Mouse (Mus musculus): ENCODE measurements at regions not wholly inside any gene's neighbourhood (a gene's known extent, or its start where the extent isn't known, plus 50 kb on each side); places are given as distances from the start of the nearest gene placed in this dataset.

GRCm38 (mm10) chr15:11455366-11455785, 55.9 kb upstream of the Tars start:
- peak overlapping the region; percentile 5; the same call in 1 of the 2 replicates for H3K4me2 ChIP-seq (replicated peaks; ENCODE audit: low read depth)
- no peaks in the 10 kb centered on the region for H3K27me3 ChIP-seq (ENCODE audit: control insufficient read depth, insufficient read depth, low read length)
- 35% methylated on average over 11 of the region's 11 CpGs for WGBS
- DNase-seq (ENCODE audit: low spot score) (no peak), ATAC-seq (ENCODE audit: low FRiP score, low TSS enrichment) (no peak; the same call in 1 of the 2 replicates)
- no peaks in the 10 kb centered on the region for H3K9me3 ChIP-seq (ENCODE audit: control insufficient read depth, low read length)
- H3K9ac ChIP-seq (ENCODE audit: low read length): no peak overlapping the region
- no peaks in the 10 kb centered on the region for H3K4me1 ChIP-seq (replicated peaks; ENCODE audit: control insufficient read depth, insufficient read depth)
- no peaks in the 10 kb centered on the region for H3K36me3 ChIP-seq (ENCODE audit: control insufficient read depth, insufficient read depth, low read length)
- H3K27ac ChIP-seq (replicated peaks): 0 out of 2 replicates have a peak overlapping the region, but pooled peaks have one; percentile 25
- no peak overlapping the region for H3K4me3 ChIP-seq (ENCODE audit: low read depth, low read length)
- TF ChIP-seq CTCF (IDR thresholded peaks at IDR 0.05; ENCODE audit: low read depth): no peak
- TF ChIP-seq EP300 (optimal IDR thresholded peaks at IDR 0.05): no peak

GRCm38 (mm10) chr15:11453997-11454396, 54.5 kb upstream of the Tars start:
- no peak for ATAC-seq (ENCODE audit: low FRiP score, low TSS enrichment)
- no peak for DNase-seq (ENCODE audit: low spot score)
- H3K27me3 ChIP-seq (ENCODE audit: control insufficient read depth, insufficient read depth, low read length): no peaks in the 10 kb centered on the region
- no peaks in the 10 kb centered on the region for H3K36me3 ChIP-seq (ENCODE audit: control insufficient read depth, insufficient read depth, low read length)
- WGBS: 65% methylated on average over 1 of the region's 1 CpGs
- H3K9me3 ChIP-seq (ENCODE audit: control insufficient read depth, low read length): no peaks in the 10 kb centered on the region
- no peak overlapping the region for H3K9ac ChIP-seq (ENCODE audit: low read length)
- H3K4me3 ChIP-seq (ENCODE audit: low read depth, low read length): no peak overlapping the region
- H3K4me1 ChIP-seq (replicated peaks; ENCODE audit: control insufficient read depth, insufficient read depth): no peaks in the 10 kb centered on the region
- H3K27ac ChIP-seq (replicated peaks): no peak overlapping the region
- H3K4me2 ChIP-seq (replicated peaks; ENCODE audit: low read depth): no peak overlapping the region
- TF ChIP-seq EP300 (optimal IDR thresholded peaks at IDR 0.05) (no peak), CTCF (IDR thresholded peaks at IDR 0.05; ENCODE audit: low read depth) (no peak)

- WGBS: 62% methylated on average over 1 of the region's 1 CpGs
- Histone ChIP-seq H3K27ac (replicated peaks) (no peak overlapping the region), H3K9ac (ENCODE audit: low read length) (no peak overlapping the region), H3K4me1 (replicated peaks; ENCODE audit: control insufficient read depth, insufficient read depth) (no peaks in the 10 kb centered on the region), H3K9me3 (ENCODE audit: control insufficient read depth, low read length) (no peaks in the 10 kb centered on the region), H3K4me3 (ENCODE audit: low read depth, low read length) (no peak overlapping the region), H3K36me3 (ENCODE audit: control insufficient read depth, insufficient read depth, low read length) (no peaks in the 10 kb centered on the region), H3K4me2 (replicated peaks; ENCODE audit: low read depth) (no peak overlapping the region), H3K27me3 (ENCODE audit: control insufficient read depth, insufficient read depth, low read length) (no peaks in the 10 kb centered on the region)
- ATAC-seq (ENCODE audit: low FRiP score, low TSS enrichment): no peak
- DNase-seq (ENCODE audit: low spot score): no peak
- no peak for TF ChIP-seq EP300 (optimal IDR thresholded peaks at IDR 0.05)
- TF ChIP-seq CTCF (IDR thresholded peaks at IDR 0.05; ENCODE audit: low read depth): no peak
Observed at GRCm38 (mm10) chr15:11451635-11452034, 52.2 kb upstream of the Tars start.

Measured in stomach, postnatal 0 days (tissue).